Mouse (Mus musculus) liver, embryonic 14 days (tissue): ENCODE data around the gene Lix1. TPM values are rescaled to one million over a fixed set of nuclear protein-coding genes. Genes with fewer than 3 reads are reported as not detected.

ENCODE experiments used
- polyA plus RNA-seq: library from polyadenylated mRNA; depleted of rRNA; stranded (reverse); fragments of >200 nt; gene quantifications from 2 replicates; pipeline ENCODE4 v1.2.3, GENCODE M21; 2012; rRNA removed

Lix1 gene
- polyA plus RNA-seq: 0.09 and 0.12 TPM in 2 replicates

DNA sequence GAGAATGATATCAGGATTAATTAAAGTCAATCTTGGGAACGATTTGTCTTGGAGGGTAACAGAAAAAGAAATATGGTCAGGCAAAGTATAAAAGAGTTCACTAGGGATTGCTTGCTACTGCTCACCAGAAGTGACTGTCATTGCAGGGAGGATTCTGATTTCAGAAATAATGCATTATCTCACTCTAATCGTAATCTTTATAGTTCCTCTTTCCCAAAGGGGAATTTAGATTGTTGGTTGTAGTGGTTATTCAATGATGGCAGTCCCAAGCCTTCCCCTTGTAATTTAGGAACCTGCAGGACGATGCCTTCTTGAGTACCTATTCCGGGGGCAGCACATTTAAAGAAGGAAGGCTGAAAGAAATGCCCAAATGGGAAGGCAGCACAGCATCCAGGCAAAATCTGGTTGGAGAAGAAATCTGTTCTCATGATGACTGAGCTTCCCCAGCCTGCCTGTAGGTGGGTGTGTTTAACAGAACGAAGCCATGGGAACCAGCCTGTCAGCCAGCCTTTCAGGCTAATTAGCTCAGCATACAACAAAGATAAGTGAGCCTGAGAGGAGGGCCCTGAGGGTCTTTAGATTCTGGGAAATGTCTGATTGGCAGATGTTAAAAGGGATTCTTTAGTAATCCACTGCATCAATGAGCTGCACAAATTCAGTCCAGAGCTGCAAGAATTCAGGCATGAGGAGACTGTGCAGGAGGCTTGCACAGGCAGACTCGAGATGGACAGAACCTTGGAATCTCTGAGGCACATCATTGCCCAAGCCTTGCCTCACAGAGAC lies at the start of gene Lix1:
Gene Lix1, plus strand, starts transcription at position 451 of the 783 bp plus-strand sequence.

GRCm38 (mm10) chr17:17373918-17374910 lies 28.3 kb upstream of the Lix1 start, which contains the start of gene Riok2:
Riok2 (plus strand) TSS chr17:17374309.

Other genes starting within 250 kb of the Lix1 start
- gene Riok2, start 28.4 kb upstream of the Lix1 start, polyA plus RNA-seq: 11.4 and 14.3 TPM in 2 replicates
- gene Lnpep, start 222.4 kb downstream of the Lix1 start, polyA plus RNA-seq: 3.7 and 4.5 TPM in 2 replicates